Mouse (Mus musculus) MEL (cell line): Measurements from ENCODE around the gene Nrbp1. TPM values are rescaled to one million over a fixed set of nuclear protein-coding genes. Genes with fewer than 3 reads are reported as not detected.

ENCODE experiments used
- DNase-seq: peaks from one replicate; pipeline ENCODE4 v3.0.0; 2011; ENCODE audit warnings: low read depth, low spot score
- H3K27ac ChIP-seq: 2 replicates; pipeline ENCODE4 v1.5.1; 2012; ENCODE audit warnings: low read depth, mild to moderate bottlenecking, control low read depth, low read length, moderate library complexity; ENCODE audit not compliant: control insufficient read depth
- H3K27me3 ChIP-seq, 2 experiments: fragments of 150-350 bp in 1 of 2; sonication (generic) in 1 of 2; 2 replicates each; pipeline ENCODE4 v1.6.1; 2012; ENCODE audit warnings: low read length in 2 of 2, mild to moderate bottlenecking in 2 of 2, improper control_type of control experiment in 1 of 2, moderate library complexity in 1 of 2; ENCODE audit not compliant: insufficient read depth in 2 of 2, control insufficient read depth in 1 of 2
- H3K36me3 ChIP-seq, 2 experiments: 2 replicates each; pipeline ENCODE4 v1.6.1; 2012 to 2014; ENCODE audit warnings: low read length in 2 of 2, improper control_type of control experiment in 1 of 2, inconsistent platforms in 1 of 2, mild to moderate bottlenecking in 1 of 2; ENCODE audit not compliant: insufficient read depth in 2 of 2, control insufficient read depth in 1 of 2
- H3K4me1 ChIP-seq, 2 experiments: fragments of 150-350 bp in 1 of 2; sonication (generic) in 1 of 2; 2 replicates each; pipeline ENCODE4 v1.6.1; 2012; ENCODE audit warnings: low read length in 2 of 2, improper control_type of control experiment in 1 of 2, mild to moderate bottlenecking in 1 of 2; ENCODE audit not compliant: insufficient read depth in 2 of 2, control insufficient read depth in 1 of 2
- H3K4me3 ChIP-seq, 2 experiments: fragments of 150-350 bp in 1 of 2; sonication (generic) in 1 of 2; 2 replicates each; pipeline ENCODE4 v1.5.1; 2012; ENCODE audit warnings: low read depth in 2 of 2, low read length in 2 of 2, mild to moderate bottlenecking in 2 of 2, moderate library complexity in 2 of 2, control low read depth in 1 of 2, improper control_type of control experiment in 1 of 2; ENCODE audit not compliant: control insufficient read depth in 1 of 2, insufficient read depth in 1 of 2
- H3K79me2 ChIP-seq: 2 replicates; pipeline ENCODE4 v1.6.1; 2012; ENCODE audit warnings: mild to moderate bottlenecking, low read length, moderate library complexity; ENCODE audit not compliant: control insufficient read depth, poor library complexity, insufficient read depth
- H3K9ac ChIP-seq: 2 replicates; pipeline ENCODE4 v1.6.1; 2012; ENCODE audit warnings: low read depth, mild to moderate bottlenecking, control low read depth, low read length, moderate library complexity; ENCODE audit not compliant: control insufficient read depth, poor library complexity, severe bottlenecking
- H3K9me3 ChIP-seq: fragments of 150-350 bp; sonication (generic); replicated peaks from 2 replicates; pipeline ENCODE4 v1.6.1; 2012; ENCODE audit warnings: mild to moderate bottlenecking, low read length, improper control_type of control experiment, moderate library complexity; ENCODE audit not compliant: insufficient read depth
- CHD1 ChIP-seq: IDR thresholded peaks from 2 replicates; pipeline ENCODE4 v1.6.1; 2012; ENCODE audit warnings: low read depth, mild to moderate bottlenecking, inconsistent platforms, low read length, improper control_type of control experiment
- CTCF ChIP-seq, 3 experiments: IDR thresholded peaks in 2 of 3; conservative IDR thresholded peaks in 1 of 3; 2 replicates each; pipeline ENCODE4 v1.5.1; 2011 to 2012; ENCODE audit warnings: low read length in 3 of 3, low read depth in 2 of 3, mild to moderate bottlenecking in 2 of 3, improper control_type of control experiment in 1 of 3, inconsistent platforms in 1 of 3, mixed read lengths in 1 of 3, moderate library complexity in 1 of 3; ENCODE audit not compliant: control insufficient read depth in 1 of 3, insufficient read depth in 1 of 3, poor library complexity in 1 of 3, severe bottlenecking in 1 of 3
- E2F4 ChIP-seq: IDR thresholded peaks from 2 replicates; pipeline ENCODE4 v1.6.1; 2011; ENCODE audit warnings: low read depth, low read length, improper control_type of control experiment, borderline replicate concordance
- ELF1 ChIP-seq: IDR thresholded peaks from 2 replicates; pipeline ENCODE4 v1.6.1; 2014; ENCODE audit warnings: low read depth, mild to moderate bottlenecking, inconsistent platforms, low read length, improper control_type of control experiment, moderate library complexity
- EP300 ChIP-seq, 2 experiments: IDR thresholded peaks; 2 replicates each; pipeline ENCODE4 v1.6.1; 2011; ENCODE audit warnings: improper control_type of control experiment in 2 of 2, low read length in 2 of 2, low read depth in 1 of 2, mild to moderate bottlenecking in 1 of 2
- ETS1 ChIP-seq: IDR thresholded peaks from 2 replicates; pipeline ENCODE4 v1.6.1; 2012; ENCODE audit warnings: low read depth, mild to moderate bottlenecking, inconsistent platforms, low read length, improper control_type of control experiment, moderate library complexity
- GABPA ChIP-seq: IDR thresholded peaks from 2 replicates; pipeline ENCODE4 v1.6.1; 2012; ENCODE audit warnings: low read depth, mild to moderate bottlenecking, inconsistent platforms, low read length, improper control_type of control experiment, moderate library complexity
- GATA1 ChIP-seq: IDR thresholded peaks from 2 replicates; pipeline ENCODE4 v1.6.1; 2011; ENCODE audit warnings: low read depth, low read length, improper control_type of control experiment
- HCFC1 ChIP-seq: IDR thresholded peaks from 2 replicates; pipeline ENCODE4 v1.6.1; 2012; ENCODE audit warnings: low read depth, mild to moderate bottlenecking, inconsistent platforms, low read length, improper control_type of control experiment, moderate library complexity
- JUND ChIP-seq: IDR thresholded peaks from 2 replicates; pipeline ENCODE4 v1.6.1; 2011; ENCODE audit warnings: low read depth, mild to moderate bottlenecking, improper control_type of control experiment, low read length
- KAT2A ChIP-seq: conservative IDR thresholded peaks from 2 replicates; pipeline ENCODE4 v1.6.1; 2012; ENCODE audit warnings: low read depth, low read length, improper control_type of control experiment, inconsistent platforms
- MAFK ChIP-seq: IDR thresholded peaks from 2 replicates; pipeline ENCODE4 v1.6.1; 2011; ENCODE audit warnings: low read depth, mild to moderate bottlenecking, low read length, improper control_type of control experiment, borderline replicate concordance
- MAX ChIP-seq: IDR thresholded peaks from 2 replicates; pipeline ENCODE4 v1.6.1; 2011; ENCODE audit warnings: low read length, improper control_type of control experiment
- MEF2A ChIP-seq: IDR thresholded peaks from 2 replicates; pipeline ENCODE4 v1.6.1; 2014; ENCODE audit warnings: low read depth, mild to moderate bottlenecking, inconsistent platforms, low read length, improper control_type of control experiment; ENCODE audit not compliant: poor library complexity, insufficient replicate concordance, severe bottlenecking; ENCODE audit errors: extremely low read depth
- MXI1 ChIP-seq: IDR thresholded peaks from 2 replicates; pipeline ENCODE4 v1.6.1; 2011; ENCODE audit warnings: mild to moderate bottlenecking, low read depth, low read length, improper control_type of control experiment
- MYB ChIP-seq: IDR thresholded peaks from 2 replicates; pipeline ENCODE4 v1.6.1; 2011; ENCODE audit warnings: mild to moderate bottlenecking, low read depth, low read length, improper control_type of control experiment
- NELFE ChIP-seq: IDR thresholded peaks from 2 replicates; pipeline ENCODE4 v1.6.1; 2011; ENCODE audit warnings: low read depth, low read length, improper control_type of control experiment
- NRF1 ChIP-seq: IDR thresholded peaks from 2 replicates; pipeline ENCODE4 v1.6.1; 2014; ENCODE audit warnings: low read depth, mild to moderate bottlenecking, inconsistent platforms, low read length, improper control_type of control experiment, moderate library complexity; ENCODE audit not compliant: poor library complexity, insufficient read depth, severe bottlenecking
- POLR2A ChIP-seq, 2 experiments: IDR thresholded peaks; 2 replicates each; pipeline ENCODE4 v1.6.1; 2011 to 2012; ENCODE audit warnings: low read length in 2 of 2, mild to moderate bottlenecking in 2 of 2, control low read depth in 1 of 2, improper control_type of control experiment in 1 of 2, low read depth in 1 of 2, moderate library complexity in 1 of 2; ENCODE audit not compliant: control insufficient read depth in 1 of 2, insufficient read depth in 1 of 2, poor library complexity in 1 of 2
- POLR2AphosphoS5 ChIP-seq: IDR thresholded peaks from 2 replicates; pipeline ENCODE4 v1.6.1; 2012; ENCODE audit warnings: low read depth, borderline replicate concordance, mild to moderate bottlenecking, inconsistent platforms, low read length, moderate library complexity, mixed read lengths
- RAD21 ChIP-seq: IDR thresholded peaks from 2 replicates; pipeline ENCODE4 v1.6.1; 2011; ENCODE audit warnings: mild to moderate bottlenecking, low read depth, low read length, improper control_type of control experiment
- RCOR1 ChIP-seq: IDR thresholded peaks from 2 replicates; pipeline ENCODE4 v1.6.1; 2012; ENCODE audit warnings: low read depth, mild to moderate bottlenecking, inconsistent platforms, low read length, improper control_type of control experiment
- SIN3A ChIP-seq: IDR thresholded peaks from 2 replicates; pipeline ENCODE4 v1.6.1; 2012; ENCODE audit warnings: low read length, improper control_type of control experiment, inconsistent platforms
- SMC3 ChIP-seq: IDR thresholded peaks from 2 replicates; pipeline ENCODE4 v1.6.1; 2011; ENCODE audit warnings: low read depth, low read length, improper control_type of control experiment
- UBTF ChIP-seq: IDR thresholded peaks from 2 replicates; pipeline ENCODE4 v1.6.1; 2012; ENCODE audit warnings: low read depth, mild to moderate bottlenecking, inconsistent platforms, low read length, improper control_type of control experiment, moderate library complexity, borderline replicate concordance; ENCODE audit not compliant: insufficient read depth
- USF1 ChIP-seq: IDR thresholded peaks from 2 replicates; pipeline ENCODE4 v1.6.1; 2014; ENCODE audit warnings: low read depth, mild to moderate bottlenecking, inconsistent platforms, low read length, improper control_type of control experiment, moderate library complexity
- ZC3H11A ChIP-seq: IDR thresholded peaks from 2 replicates; pipeline ENCODE4 v1.6.1; 2012; ENCODE audit warnings: low read depth, mild to moderate bottlenecking, inconsistent platforms, low read length, improper control_type of control experiment
- ZKSCAN1 ChIP-seq: IDR thresholded peaks from 2 replicates; pipeline ENCODE4 v1.6.1; 2012; ENCODE audit warnings: low read depth, mild to moderate bottlenecking, inconsistent platforms, low read length, improper control_type of control experiment, moderate library complexity
- ZMIZ1 ChIP-seq: IDR thresholded peaks from 2 replicates; pipeline ENCODE4 v1.6.1; 2012; ENCODE audit warnings: low read depth, mild to moderate bottlenecking, inconsistent platforms, low read length, improper control_type of control experiment, moderate library complexity
- ZNF384 ChIP-seq: IDR thresholded peaks from 2 replicates; pipeline ENCODE4 v1.6.1; 2012; ENCODE audit warnings: low read depth, mild to moderate bottlenecking, inconsistent platforms, low read length, improper control_type of control experiment
- polyA plus RNA-seq, 2 experiments: library from polyadenylated mRNA; stranded (reverse) in 1 of 2; unstranded in 1 of 2; fragments of >175 nt in 1 of 2; fragments of >200 nt in 1 of 2; gene quantifications; 2 replicates each; pipeline versions ENCODE4 v1.2.1 to v1.2.4; 2012; ENCODE audit warnings: low replicate concordance in 2 of 2, low read depth in 1 of 2; ENCODE audit not compliant: insufficient read length in 2 of 2, insufficient read depth in 1 of 2, missing spikeins in 1 of 2
- total RNA-seq: library from RNA; depleted of rRNA; stranded (reverse); fragments of 300-350 nt; gene quantifications from 2 replicates; pipeline ENCODE4 v1.2.3, GENCODE M21; 2012

The Nrbp1 gene
- total and polyA plus RNA-seq, 3 experiments = 42.0 to 55.2 TPM; not detected in 1

- peaks cover 12 to 25% of the 10 kb centered on the region in 2 experiments for H3K4me1 ChIP-seq
- peaks cover 0 to 21% of the 10 kb centered on the region in 2 experiments; a peak in 2 of 4 replicates for H3K36me3 ChIP-seq
- H3K79me2 ChIP-seq = no peaks in the 10 kb centered on the region
- no peak for DNase-seq
- H3K27me3 ChIP-seq = no peaks in the 10 kb centered on the region
- H3K4me3 ChIP-seq = no peak overlapping the region
- TF ChIP-seq ZKSCAN1 (no peak), POLR2A (IDR thresholded peaks at IDR 0.05; ENCODE audit: control insufficient read depth in 1 of 2, insufficient read depth in 1 of 2, low read depth in 1 of 2, low read length in 2 of 2, poor library complexity in 1 of 2) (no peak), HCFC1 (no peak), CTCF (IDR thresholded peaks at IDR 0.05 in 2 of 3, conservative IDR thresholded peaks at IDR 0.05 in 1 of 3; ENCODE audit: control insufficient read depth in 1 of 3, insufficient read depth in 1 of 3, low read depth in 2 of 3, low read length in 3 of 3, poor library complexity in 1 of 3, severe bottlenecking in 1 of 3) (no peak), UBTF (no peak), MXI1 (no peak)
- no peaks in the 10 kb centered on the region for H3K9me3 ChIP-seq
- H3K9ac ChIP-seq = no peak overlapping the region
- no peak overlapping the region for H3K27ac ChIP-seq
Observed at GRCm38 (mm10) chr5:31288655-31289054, 48.0 kb downstream of the Nrbp1 start.

- Histone ChIP-seq H3K27me3 (no peaks in the 10 kb centered on the region), H3K79me2 (no peaks in the 10 kb centered on the region), H3K4me3 (peak overlapping the region; percentile 69 to 83), H3K9me3 (no peaks in the 10 kb centered on the region), H3K9ac (peak overlapping the region; percentile 60), H3K36me3 (peaks cover 0 to 21% of the 10 kb centered on the region in 2 experiments; a peak in 2 of 4 replicates), H3K4me1 (peaks cover 12 to 25% of the 10 kb centered on the region in 2 experiments), H3K27ac (peak overlapping the region; percentile 78)
- peak; percentile 56 for DNase-seq
- TF ChIP-seq ZMIZ1 (no peak), E2F4 (no peak), RCOR1 (no peak), CHD1 (no peak), MAX (no peak), MYB (no peak), NRF1 (no peak), ZC3H11A (no peak), ZNF384 (no peak), MAFK (no peak), SIN3A (no peak), ELF1 (no peak), KAT2A (no peak), CTCF (IDR thresholded peaks at IDR 0.05 in 2 of 3, conservative IDR thresholded peaks at IDR 0.05 in 1 of 3; ENCODE audit: control insufficient read depth in 1 of 3, insufficient read depth in 1 of 3, low read depth in 2 of 3, low read length in 3 of 3, poor library complexity in 1 of 3, severe bottlenecking in 1 of 3) (no peak), ETS1 (peak; percentile 67), SMC3 (no peak), GABPA (no peak), JUND (0 out of 2 replicates have a peak, but pooled peaks have one; percentile 49), MXI1 (no peak), ZKSCAN1 (no peak), RAD21 (no peak), GATA1 (peak; percentile 45; the same call in 1 of the 2 replicates), MEF2A (no peak), NELFE (no peak), POLR2AphosphoS5 (no peak), EP300 (IDR thresholded peaks at IDR 0.05; ENCODE audit: low read depth in 1 of 2, low read length in 2 of 2) (peak; percentile 27 to 41; a peak in 2 of 4 replicates), USF1 (no peak)
Observed at GRCm38 (mm10) chr5:31289626-31290230, 49.1 kb downstream of the Nrbp1 start.
